Mouse (Mus musculus) megakaryocyte, embryonic 14.5 days (primary cell): ENCODE results near the gene Flad1.

Experiments
- FLI1 ChIP-seq: IDR thresholded peaks from 2 replicates; pipeline ENCODE4 v1.6.1; 2012; ENCODE audit warnings: low read length, inconsistent platforms, mixed read lengths
- GATA1 ChIP-seq: IDR thresholded peaks from 3 replicates; pipeline ENCODE4 v1.6.1; 2012; ENCODE audit warnings: mixed read lengths, low read length, inconsistent platforms, borderline replicate concordance

- TF ChIP-seq GATA1 (no peak), FLI1 (no peak)
These were observed 17.4 kb downstream of the Flad1 start, which contains the start of gene Zbtb7b for GRCm38 (mm10) chr3:89394006-89394893.
